Mouse (Mus musculus) right cerebral cortex, adult 2 months (tissue): ENCODE data around the gene Kalrn.
A peak's percentile ranks its signal among the peaks of the same experiment; 100 is the strongest.

Source experiments
- DNase-seq, 2 experiments: peaks; one replicate each; pipeline ENCODE4 v3.0.0; 2021 to 2022; ENCODE audit warnings: low spot score in 2 of 2

Kalrn gene

DNA sequence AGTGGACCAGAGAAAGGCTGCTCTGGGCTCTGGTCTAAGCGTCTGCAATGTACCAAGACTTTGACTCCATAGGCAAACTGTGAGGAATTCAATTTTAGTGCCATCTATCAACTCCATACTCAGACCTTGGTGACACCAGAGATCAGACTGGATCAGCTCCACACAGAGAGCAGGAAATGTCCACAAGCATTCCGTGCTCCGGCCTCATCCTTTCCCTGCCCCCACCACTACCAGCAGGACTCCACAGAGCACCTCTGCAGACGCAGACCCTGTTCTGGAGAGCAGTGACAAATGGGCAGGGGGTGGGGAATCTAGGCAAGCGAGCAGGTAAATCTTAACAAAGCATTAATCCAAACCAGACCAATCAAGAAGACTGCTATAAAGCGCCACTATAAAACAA, 15.4 kb downstream of the Kalrn start:
- no peak for DNase-seq

DNA sequence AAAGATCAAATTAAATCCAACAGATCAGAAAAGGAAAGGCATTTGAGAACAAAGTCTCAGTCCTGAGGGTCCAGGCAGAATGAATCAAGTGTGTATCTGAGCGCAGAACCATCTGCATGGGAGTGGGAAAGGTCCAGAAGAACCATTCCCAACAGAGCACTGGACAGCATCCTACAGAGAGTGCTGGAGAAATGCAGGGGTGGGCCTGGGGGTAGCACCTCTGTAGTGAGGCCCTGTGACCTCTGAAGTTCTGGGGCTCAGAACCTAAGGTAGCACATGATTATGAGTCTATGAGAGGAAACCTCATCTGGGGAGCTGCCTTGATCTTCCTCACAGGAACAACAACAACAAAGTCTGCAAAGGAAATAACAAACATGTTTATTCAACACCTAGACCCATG, 20.6 kb downstream of the Kalrn start:
- DNase-seq = no peak

DNA sequence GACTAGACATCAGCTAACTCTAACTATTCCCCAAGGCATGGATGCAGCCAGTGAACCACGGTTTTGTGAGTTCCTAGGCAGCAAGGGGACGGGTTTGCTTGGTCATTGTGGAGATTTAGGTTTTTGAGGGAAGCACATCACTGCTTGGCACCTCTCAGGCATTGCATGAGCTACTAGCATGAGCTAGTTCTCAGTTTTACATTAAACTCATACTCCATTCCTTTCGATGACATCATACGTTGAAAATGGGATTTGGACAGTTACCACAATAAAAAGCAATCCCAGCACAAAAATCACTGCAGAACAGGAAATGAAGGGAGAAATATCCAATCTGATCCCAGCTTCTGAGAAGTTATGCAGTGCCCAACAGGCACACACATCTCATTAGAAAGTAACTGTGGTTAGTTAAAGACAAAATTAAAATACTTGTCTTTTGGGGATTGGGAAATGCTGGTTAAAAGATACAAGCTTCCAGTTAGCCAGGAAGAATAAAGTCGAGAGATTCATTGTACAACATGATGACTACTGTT, 23.8 kb downstream of the Kalrn start:
- no peak for DNase-seq

DNA sequence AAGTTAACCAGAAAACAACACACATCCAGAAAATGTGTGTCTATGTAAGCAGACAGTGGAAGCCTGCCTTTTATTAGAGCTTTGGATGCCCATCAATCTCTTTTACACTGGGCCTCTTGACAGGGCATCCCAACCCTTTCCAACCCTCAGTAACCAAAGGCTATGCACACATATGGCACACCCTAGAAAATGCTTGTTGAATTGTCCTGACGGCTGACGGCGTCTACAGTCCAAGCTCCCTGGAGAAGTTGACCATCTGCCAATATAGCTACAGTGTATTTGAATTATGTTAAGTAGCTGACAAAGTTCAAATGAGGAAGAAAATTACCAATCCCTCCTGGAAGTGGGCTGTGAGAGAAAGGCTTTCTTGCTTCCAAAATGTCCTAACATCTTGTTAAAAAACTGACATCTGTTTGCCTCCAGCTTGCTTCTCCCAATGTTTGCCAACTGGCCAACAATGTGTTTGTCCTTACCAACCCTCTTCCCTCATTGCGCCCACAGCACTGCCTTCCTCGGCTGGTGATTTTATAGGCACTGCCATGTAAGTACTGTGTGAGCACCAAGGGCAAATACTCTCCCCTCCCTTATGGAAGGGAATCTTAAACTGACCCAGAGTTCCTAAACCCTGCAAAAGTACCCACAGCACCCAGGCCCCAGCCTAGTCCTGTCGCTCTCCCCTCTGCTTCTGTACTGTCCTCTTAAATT, 26.4 kb downstream of the Kalrn start:
- DNase-seq = no peak

DNA sequence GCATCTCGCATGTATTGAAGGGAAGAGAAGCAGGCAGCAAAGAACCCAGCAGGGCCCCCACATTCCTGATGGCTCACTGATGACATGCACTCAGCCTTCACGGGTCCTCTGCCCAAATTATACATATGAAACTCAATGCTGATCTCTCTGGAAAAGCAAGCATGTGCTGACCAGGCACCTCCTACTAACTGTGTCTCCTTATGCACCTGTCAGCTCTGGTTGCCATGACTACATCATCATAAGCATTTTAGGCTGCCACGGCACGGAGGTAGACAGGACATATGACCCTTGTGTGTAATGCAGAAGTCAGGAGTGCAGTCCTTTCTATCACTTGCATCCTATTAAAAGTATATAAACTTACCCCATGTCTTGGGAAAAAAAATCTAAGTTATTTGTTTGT, 29.6 kb downstream of the Kalrn start:
- DNase-seq = no peak

DNA sequence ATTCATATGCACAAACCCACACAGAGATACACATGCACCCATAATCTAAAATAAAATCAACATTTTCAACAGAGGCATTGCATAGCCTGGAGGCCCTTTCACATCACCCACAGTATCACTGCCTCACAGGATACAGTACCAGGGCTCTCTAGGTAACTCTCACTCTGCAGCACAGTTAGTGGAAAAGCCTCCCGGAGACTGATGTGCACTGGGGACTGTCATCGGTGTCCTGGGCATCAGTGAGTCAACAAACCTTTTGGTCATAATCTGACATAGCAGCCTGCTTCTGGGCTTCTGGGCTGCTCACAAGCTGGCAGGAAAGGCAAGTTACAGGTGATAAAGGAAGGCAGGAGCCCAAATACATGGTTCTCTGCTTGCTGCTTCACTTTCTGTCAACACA, 31.0 kb downstream of the Kalrn start:
- DNase-seq = no peak

DNA sequence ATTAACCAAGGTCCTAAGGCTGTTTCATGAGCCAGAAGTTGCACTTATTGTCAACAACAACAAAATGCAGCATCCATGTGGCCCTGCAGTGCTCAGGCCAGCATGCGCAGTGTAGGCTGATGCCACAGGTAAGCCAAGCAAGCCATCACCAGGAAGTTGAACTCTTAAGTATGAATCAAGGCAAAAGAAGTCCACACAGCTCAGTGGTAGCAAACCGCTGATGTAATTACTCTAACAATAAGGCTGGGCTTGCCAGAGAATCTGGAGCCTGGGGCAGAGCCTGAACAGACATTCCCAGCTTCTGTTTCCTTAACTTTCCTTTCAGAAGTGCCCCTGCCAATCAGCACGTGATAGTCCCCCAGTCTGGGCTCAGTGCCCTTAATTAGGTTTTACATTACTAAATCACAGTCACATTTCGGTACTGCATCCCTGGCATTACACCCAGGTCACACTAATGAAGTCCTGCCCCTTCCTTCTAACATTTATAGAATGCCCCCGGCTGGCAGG, 34.6 kb downstream of the Kalrn start:
- DNase-seq = no peak

DNA sequence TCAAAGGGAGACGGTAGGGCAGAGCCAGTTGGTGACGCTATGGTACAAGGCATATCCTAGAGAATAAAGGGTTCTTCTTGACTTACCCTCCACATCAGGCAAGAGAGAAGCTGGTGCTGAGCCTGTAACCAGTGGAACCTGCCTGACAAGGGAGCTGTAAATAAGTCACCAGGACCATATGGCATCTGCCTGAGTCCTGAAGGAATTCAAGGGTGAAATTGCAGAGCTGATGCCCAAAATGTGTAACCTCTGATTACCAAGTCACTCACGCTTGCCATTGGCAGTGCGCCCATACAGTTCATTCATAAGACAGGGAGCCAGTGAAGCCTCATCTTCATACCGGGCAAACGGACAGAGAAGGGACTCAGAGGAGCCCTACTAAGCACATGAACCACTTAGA, 37.0 kb downstream of the Kalrn start:
- no peak for DNase-seq

DNA sequence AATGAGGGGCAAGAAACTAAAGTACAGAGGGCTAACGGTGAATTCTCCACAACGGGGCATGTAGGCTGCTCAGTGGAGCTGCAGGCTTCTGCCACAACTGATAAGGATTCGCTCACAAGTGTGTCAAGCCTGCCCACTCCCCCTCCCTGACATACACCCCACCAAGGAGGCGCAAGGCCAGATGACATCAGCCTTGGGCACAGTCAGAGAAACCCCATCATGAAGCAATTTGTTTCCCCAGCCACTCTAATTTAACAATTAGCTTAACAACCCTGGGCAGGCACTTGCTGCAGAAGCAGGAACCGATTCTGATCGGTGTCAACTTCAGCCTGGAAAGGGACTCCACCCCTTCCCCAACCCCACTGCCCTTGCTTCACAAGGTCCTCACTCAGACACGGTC, 38.2 kb downstream of the Kalrn start:
- DNase-seq = no peak

DNA sequence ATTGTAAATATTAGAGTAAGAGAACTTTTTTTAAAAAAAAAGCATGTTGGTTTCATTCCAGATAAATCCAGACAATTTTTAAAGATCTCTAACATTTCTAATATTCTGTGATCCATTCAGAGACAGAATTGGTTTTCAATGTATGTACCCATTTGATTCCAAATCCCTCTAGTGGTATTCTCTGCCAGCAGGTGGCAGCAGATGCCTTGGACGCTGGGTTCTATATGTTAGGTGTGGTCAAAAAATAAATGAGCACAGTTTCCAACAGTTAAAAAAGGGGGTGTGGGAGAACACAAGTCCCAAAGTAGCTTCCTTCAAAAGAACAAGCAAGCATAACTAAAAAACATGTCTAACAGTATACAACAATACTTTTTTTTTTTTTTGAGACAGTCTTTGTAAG, 41.8 kb downstream of the Kalrn start:
- DNase-seq = peak; percentile 83 to 84

DNA sequence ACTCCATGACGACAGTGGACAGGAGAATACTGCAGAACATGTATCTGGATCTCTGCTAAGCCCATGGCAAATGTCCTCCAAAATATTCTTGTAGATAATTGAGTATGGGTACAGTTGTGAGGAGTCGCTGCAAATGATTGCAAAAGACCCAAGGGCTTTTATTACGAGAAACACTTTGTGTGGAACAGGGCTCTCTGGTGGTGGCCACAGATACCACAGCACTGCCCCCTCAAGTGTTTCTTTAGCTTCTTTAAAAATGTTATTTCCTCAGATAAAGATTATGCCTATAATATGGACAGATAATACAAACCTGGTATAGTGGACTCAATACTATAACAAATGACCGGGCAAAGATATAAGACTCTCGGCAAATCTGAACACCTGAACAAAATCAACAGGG, 43.3 kb downstream of the Kalrn start:
- no peak for DNase-seq

DNA sequence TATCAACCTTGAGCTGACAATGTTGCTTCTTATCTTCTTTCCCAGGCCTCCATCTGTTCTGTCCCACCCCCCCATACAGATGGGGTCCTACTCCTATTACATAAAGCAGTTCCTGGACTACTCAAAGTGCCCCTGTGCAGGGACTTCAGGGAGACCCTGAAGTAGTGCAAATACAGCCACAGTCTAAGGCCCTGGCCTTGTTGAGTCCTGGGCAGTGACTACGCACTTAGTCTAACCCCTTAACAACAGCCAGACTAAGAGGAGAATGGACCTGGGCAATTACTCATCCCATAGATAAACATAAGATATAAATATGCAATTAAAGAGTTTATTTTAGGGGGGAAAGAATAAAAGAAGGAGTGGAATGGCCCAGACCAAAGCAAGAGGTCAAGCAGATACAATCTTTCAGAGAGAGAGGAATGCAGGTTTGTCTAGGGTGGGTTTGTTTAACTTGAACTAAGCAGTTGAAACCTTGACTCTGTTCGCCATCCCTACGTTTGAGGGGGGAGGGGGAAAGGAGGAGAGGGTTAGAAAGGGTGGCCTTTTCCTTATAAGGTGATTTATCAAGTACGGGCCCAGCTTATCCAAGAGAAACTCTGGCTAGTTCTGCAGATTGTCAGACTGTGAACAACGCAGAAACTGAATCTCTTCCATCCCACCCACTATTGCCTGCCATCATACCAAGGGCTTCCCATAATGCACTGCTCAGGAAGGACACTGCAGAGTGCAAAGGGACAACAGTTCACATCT, 44.9 kb downstream of the Kalrn start:
- DNase-seq = no peak

DNA sequence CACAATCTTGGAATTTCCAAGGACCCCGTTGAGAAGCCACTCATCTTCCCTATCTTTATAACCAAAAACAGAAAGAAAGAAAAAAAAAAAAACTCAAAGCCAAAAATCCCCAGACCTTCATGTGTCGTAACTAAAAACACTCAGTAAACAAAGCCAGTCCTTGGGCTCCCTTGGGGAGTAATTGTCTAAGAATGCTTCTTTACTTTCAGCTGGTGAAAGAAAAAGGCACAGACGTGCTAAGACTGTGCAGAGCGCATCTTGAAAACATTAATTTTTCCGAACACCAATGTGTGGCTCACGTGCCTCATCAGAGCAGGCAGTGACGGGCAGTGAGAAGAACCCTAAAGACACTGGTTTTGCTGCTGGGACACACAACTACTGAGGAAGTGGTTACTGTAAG, 47.0 kb downstream of the Kalrn start:
- DNase-seq = no peak

DNA sequence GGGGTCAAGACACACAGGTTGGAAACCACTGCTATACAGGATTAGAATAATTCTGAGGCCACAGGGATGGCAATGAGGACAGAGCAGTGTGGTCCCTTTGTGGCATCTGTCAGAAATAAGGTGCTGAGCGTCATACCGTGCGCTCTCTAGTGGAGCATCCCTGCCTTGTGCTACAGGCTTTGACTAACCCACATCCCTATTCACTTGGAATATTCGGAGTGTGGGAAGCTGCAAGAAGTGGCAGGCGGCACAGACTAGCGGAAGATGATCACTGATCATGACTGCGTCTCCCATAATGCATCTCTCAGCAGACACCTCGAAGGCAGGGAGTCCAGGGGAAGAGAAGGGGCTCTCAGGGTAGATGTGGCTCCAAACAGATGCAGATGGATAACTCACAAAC, 47.5 kb downstream of the Kalrn start:
- DNase-seq = peak; percentile 70

DNA sequence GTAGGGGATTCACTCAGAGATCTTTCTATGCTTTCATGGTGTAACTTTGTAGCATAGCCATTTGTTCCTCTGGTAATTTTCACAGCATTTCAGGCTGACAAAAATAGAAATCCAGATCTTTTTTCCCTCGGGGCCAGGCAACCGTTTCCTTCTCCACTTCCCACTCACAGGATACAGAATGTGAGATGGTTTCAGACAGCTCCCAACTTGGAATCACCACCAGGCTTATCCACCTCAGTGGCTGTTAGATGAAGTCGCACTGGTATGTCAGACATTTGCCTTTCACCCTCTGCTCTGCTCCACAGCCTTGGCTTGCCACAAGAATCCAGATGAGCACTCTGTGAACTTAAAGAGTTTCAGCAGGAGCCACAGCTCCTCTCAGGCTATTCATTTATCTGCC, 48.1 kb downstream of the Kalrn start:
- DNase-seq = peak; percentile 59 to 68

DNA sequence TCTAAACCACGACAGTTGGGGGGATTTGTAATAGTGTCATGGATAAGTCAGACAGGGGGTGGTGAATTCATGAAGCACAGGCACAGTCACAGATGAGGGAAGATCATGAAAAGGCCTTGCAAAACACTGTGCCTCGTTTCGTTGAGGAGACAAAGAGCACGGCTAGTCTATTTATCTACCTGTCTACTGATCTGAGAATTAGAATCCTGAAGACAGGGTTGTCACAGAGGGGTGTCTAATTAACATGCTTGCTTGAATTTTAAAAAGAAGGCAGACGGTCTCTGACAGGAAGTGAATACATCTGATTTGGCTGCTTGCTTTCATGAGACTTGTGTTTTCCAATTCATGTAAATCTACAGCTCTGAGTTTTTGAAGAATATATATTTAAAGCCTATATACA, 52.3 kb downstream of the Kalrn start:
- no peak for DNase-seq

DNA sequence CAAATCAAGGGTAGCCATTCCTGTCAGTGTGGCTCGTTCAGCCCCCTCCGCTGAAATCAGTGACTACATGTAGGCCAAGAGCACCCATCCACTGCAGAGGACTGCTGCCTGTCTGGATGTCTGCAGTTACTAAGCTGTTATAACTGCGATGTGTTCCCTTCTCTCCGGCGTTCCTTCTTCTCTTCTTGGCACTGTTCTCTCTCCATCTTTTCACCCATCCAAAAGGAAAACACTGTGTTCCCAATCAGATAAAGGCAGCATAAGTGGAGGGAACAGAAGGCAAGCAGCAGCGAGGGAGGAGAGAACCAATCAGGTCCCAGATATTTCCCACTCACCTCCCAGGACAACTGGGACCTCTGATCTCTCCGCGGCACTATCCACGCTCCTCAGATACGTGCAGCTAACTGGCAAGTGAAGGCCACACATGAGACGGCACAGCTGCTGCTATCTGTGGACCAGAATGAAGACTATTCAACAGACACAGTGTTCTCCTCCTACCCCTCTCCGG, 56.4 kb downstream of the Kalrn start:
- peak in 1 of 2 experiments; percentile 46 for DNase-seq

DNA sequence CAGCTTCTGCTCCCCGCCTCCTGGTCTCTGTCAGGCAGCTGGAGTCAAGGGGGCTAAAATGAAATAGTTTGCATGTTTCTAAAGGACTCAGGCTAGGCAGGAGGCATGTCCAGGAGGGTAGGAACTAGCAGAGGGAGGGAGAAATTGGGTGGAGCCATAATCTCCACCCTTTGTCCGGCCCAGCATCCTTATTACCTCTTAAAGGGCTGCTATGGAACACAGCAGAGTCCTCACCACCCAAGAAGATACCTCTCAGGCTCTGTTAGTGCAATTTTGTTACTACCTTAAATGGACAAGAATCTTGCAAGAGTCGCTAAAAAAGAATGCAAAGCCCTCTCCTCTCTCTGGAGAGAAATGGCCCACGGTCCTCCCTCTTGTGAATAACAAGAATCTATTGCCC, 57.8 kb downstream of the Kalrn start:
- DNase-seq = no peak

DNA sequence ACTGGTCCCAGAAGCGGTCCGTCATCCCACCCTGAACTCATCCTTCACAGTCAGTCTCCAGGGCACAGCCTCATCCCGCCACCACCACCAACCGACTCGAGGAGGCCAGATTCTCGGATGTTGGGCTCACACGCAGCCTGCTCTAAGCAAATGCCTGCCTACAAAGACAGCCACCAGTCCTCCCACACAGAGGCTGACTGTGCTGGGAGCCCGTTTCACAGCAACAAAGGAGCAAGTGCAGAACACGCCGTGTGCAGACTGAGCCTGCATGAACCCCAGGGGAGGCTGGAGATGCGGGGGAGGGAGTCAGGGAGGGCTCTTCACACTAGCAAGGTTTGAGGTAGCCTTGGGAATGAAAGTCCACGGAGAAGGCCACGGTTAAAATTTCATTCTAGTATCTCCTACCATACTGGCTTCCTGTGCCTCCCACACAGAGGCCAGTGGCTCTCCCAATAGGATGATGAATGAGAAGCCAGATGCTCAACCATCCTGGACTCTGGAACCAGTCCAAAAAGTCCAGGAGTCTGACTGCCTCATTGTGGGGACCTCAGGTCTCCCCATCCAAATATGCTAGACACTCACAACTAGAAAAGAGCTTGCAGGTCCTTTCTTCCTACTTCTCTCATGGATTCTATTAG, 59.3 kb downstream of the Kalrn start:
- peak; percentile 82 to 85 for DNase-seq

DNA sequence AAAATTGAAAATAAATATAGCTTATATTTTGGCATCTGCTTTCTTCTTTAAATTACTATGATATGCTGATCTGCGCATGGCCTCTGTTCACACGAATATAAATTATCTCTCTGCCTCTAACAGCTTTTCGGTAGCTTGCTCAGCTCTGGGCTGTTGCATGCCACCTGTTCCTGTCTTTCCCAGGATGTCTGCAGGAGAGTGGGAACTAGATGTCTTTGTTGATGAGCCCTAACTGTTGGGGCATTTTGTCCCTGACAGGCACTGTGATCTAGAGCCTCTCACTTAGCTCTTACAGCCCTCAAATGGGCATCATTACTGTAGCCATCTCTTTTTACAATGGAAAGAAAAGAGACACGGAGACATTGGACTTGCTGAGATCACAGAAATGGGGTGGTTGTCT, 61.0 kb downstream of the Kalrn start:
- no peak for DNase-seq

DNA sequence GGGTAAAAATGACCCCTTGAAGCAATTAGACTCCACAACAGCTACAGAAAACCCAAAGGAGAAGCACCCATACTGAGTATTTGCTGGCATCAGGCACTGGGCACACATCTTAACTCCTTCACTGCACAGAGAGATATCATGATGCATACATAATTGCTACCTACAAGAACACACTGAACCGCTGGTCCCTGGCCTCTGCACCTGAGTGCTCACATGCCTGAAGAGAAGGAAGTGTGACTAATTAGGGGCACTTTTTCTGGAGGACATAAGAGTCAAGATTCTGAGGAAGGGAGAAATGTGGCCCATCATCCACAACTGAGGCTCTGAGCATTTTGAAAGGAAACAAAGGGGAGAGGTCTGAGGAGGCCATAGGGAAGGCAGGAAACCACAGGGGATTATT, 65.2 kb downstream of the Kalrn start:
- no peak for DNase-seq

DNA sequence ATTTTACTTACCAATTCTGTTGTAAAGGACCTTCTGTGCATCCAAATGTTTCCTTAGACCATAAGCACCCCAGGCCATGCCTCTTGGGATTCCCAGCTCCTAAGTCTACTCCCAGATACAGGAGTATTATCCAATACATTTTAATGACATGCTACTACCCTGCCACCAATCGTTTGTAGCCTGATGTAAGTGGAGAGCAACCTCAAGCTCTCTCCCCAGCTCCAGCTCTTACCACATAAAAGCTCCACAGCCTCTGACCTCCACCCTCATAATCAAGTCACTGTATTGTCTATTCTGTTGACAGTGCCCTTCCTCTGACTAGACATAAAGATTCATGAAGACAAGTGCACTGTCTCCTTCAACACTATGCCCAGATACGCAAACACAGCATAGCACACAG, 67.3 kb downstream of the Kalrn start:
- DNase-seq = no peak
